Mouse (Mus musculus) MEL (cell line): ENCODE measurements around the gene Cpt1c. TPM values are rescaled to one million over a fixed set of nuclear protein-coding genes. Genes with fewer than 3 reads are reported as not detected.
A peak's percentile ranks its signal among the peaks of the same experiment; 100 is the strongest.

ENCODE experiments used
- DNase-seq: peaks from one replicate; pipeline ENCODE4 v3.0.0; 2011; ENCODE audit warnings: low read depth, low spot score
- H3K27ac ChIP-seq: 2 replicates; pipeline ENCODE4 v1.5.1; 2012; ENCODE audit warnings: low read depth, mild to moderate bottlenecking, control low read depth, low read length, moderate library complexity; ENCODE audit not compliant: control insufficient read depth
- H3K27me3 ChIP-seq, 2 experiments: fragments of 150-350 bp in 1 of 2; sonication (generic) in 1 of 2; 2 replicates each; pipeline ENCODE4 v1.6.1; 2012; ENCODE audit warnings: low read length in 2 of 2, mild to moderate bottlenecking in 2 of 2, improper control_type of control experiment in 1 of 2, moderate library complexity in 1 of 2; ENCODE audit not compliant: insufficient read depth in 2 of 2, control insufficient read depth in 1 of 2
- H3K36me3 ChIP-seq, 2 experiments: 2 replicates each; pipeline ENCODE4 v1.6.1; 2012 to 2014; ENCODE audit warnings: low read length in 2 of 2, improper control_type of control experiment in 1 of 2, inconsistent platforms in 1 of 2, mild to moderate bottlenecking in 1 of 2; ENCODE audit not compliant: insufficient read depth in 2 of 2, control insufficient read depth in 1 of 2
- H3K4me1 ChIP-seq, 2 experiments: fragments of 150-350 bp in 1 of 2; sonication (generic) in 1 of 2; 2 replicates each; pipeline ENCODE4 v1.6.1; 2012; ENCODE audit warnings: low read length in 2 of 2, improper control_type of control experiment in 1 of 2, mild to moderate bottlenecking in 1 of 2; ENCODE audit not compliant: insufficient read depth in 2 of 2, control insufficient read depth in 1 of 2
- H3K4me3 ChIP-seq, 2 experiments: fragments of 150-350 bp in 1 of 2; sonication (generic) in 1 of 2; 2 replicates each; pipeline ENCODE4 v1.5.1; 2012; ENCODE audit warnings: low read depth in 2 of 2, low read length in 2 of 2, mild to moderate bottlenecking in 2 of 2, moderate library complexity in 2 of 2, control low read depth in 1 of 2, improper control_type of control experiment in 1 of 2; ENCODE audit not compliant: control insufficient read depth in 1 of 2, insufficient read depth in 1 of 2
- H3K79me2 ChIP-seq: 2 replicates; pipeline ENCODE4 v1.6.1; 2012; ENCODE audit warnings: mild to moderate bottlenecking, low read length, moderate library complexity; ENCODE audit not compliant: control insufficient read depth, poor library complexity, insufficient read depth
- H3K9ac ChIP-seq: 2 replicates; pipeline ENCODE4 v1.6.1; 2012; ENCODE audit warnings: low read depth, mild to moderate bottlenecking, control low read depth, low read length, moderate library complexity; ENCODE audit not compliant: control insufficient read depth, poor library complexity, severe bottlenecking
- H3K9me3 ChIP-seq: fragments of 150-350 bp; sonication (generic); replicated peaks from 2 replicates; pipeline ENCODE4 v1.6.1; 2012; ENCODE audit warnings: mild to moderate bottlenecking, low read length, improper control_type of control experiment, moderate library complexity; ENCODE audit not compliant: insufficient read depth
- BHLHE40 ChIP-seq: IDR thresholded peaks from 2 replicates; pipeline ENCODE4 v1.6.1; 2012; ENCODE audit warnings: low read depth, mild to moderate bottlenecking, inconsistent platforms, low read length, improper control_type of control experiment, borderline replicate concordance
- CHD2 ChIP-seq: IDR thresholded peaks from 2 replicates; pipeline ENCODE4 v1.6.1; 2011; ENCODE audit warnings: low read length, improper control_type of control experiment
- CTCF ChIP-seq, 3 experiments: IDR thresholded peaks in 2 of 3; conservative IDR thresholded peaks in 1 of 3; 2 replicates each; pipeline ENCODE4 v1.5.1; 2011 to 2012; ENCODE audit warnings: low read length in 3 of 3, low read depth in 2 of 3, mild to moderate bottlenecking in 2 of 3, improper control_type of control experiment in 1 of 3, inconsistent platforms in 1 of 3, mixed read lengths in 1 of 3, moderate library complexity in 1 of 3; ENCODE audit not compliant: control insufficient read depth in 1 of 3, insufficient read depth in 1 of 3, poor library complexity in 1 of 3, severe bottlenecking in 1 of 3
- ELF1 ChIP-seq: IDR thresholded peaks from 2 replicates; pipeline ENCODE4 v1.6.1; 2014; ENCODE audit warnings: low read depth, mild to moderate bottlenecking, inconsistent platforms, low read length, improper control_type of control experiment, moderate library complexity
- ETS1 ChIP-seq: IDR thresholded peaks from 2 replicates; pipeline ENCODE4 v1.6.1; 2012; ENCODE audit warnings: low read depth, mild to moderate bottlenecking, inconsistent platforms, low read length, improper control_type of control experiment, moderate library complexity
- HCFC1 ChIP-seq: IDR thresholded peaks from 2 replicates; pipeline ENCODE4 v1.6.1; 2012; ENCODE audit warnings: low read depth, mild to moderate bottlenecking, inconsistent platforms, low read length, improper control_type of control experiment, moderate library complexity
- MAZ ChIP-seq: IDR thresholded peaks from 2 replicates; pipeline ENCODE4 v1.6.1; 2012; ENCODE audit warnings: low read depth, mild to moderate bottlenecking, inconsistent platforms, low read length, improper control_type of control experiment
- MXI1 ChIP-seq: IDR thresholded peaks from 2 replicates; pipeline ENCODE4 v1.6.1; 2011; ENCODE audit warnings: mild to moderate bottlenecking, low read depth, low read length, improper control_type of control experiment
- MYB ChIP-seq: IDR thresholded peaks from 2 replicates; pipeline ENCODE4 v1.6.1; 2011; ENCODE audit warnings: mild to moderate bottlenecking, low read depth, low read length, improper control_type of control experiment
- POLR2AphosphoS5 ChIP-seq: IDR thresholded peaks from 2 replicates; pipeline ENCODE4 v1.6.1; 2012; ENCODE audit warnings: low read depth, borderline replicate concordance, mild to moderate bottlenecking, inconsistent platforms, low read length, moderate library complexity, mixed read lengths
- SMC3 ChIP-seq: IDR thresholded peaks from 2 replicates; pipeline ENCODE4 v1.6.1; 2011; ENCODE audit warnings: low read depth, low read length, improper control_type of control experiment
- TBP ChIP-seq: IDR thresholded peaks from 2 replicates; pipeline ENCODE4 v1.8.0; 2011; ENCODE audit warnings: low read depth, low read length, improper control_type of control experiment
- TCF12 ChIP-seq: IDR thresholded peaks from 2 replicates; pipeline ENCODE4 v1.6.1; 2014; ENCODE audit warnings: low read depth, mild to moderate bottlenecking, inconsistent platforms, low read length, improper control_type of control experiment, moderate library complexity
- UBTF ChIP-seq: IDR thresholded peaks from 2 replicates; pipeline ENCODE4 v1.6.1; 2012; ENCODE audit warnings: low read depth, mild to moderate bottlenecking, inconsistent platforms, low read length, improper control_type of control experiment, moderate library complexity, borderline replicate concordance; ENCODE audit not compliant: insufficient read depth
- ZC3H11A ChIP-seq: IDR thresholded peaks from 2 replicates; pipeline ENCODE4 v1.6.1; 2012; ENCODE audit warnings: low read depth, mild to moderate bottlenecking, inconsistent platforms, low read length, improper control_type of control experiment
- ZKSCAN1 ChIP-seq: IDR thresholded peaks from 2 replicates; pipeline ENCODE4 v1.6.1; 2012; ENCODE audit warnings: low read depth, mild to moderate bottlenecking, inconsistent platforms, low read length, improper control_type of control experiment, moderate library complexity
- ZMIZ1 ChIP-seq: IDR thresholded peaks from 2 replicates; pipeline ENCODE4 v1.6.1; 2012; ENCODE audit warnings: low read depth, mild to moderate bottlenecking, inconsistent platforms, low read length, improper control_type of control experiment, moderate library complexity
- polyA plus RNA-seq, 2 experiments: library from polyadenylated mRNA; stranded (reverse) in 1 of 2; unstranded in 1 of 2; fragments of >175 nt in 1 of 2; fragments of >200 nt in 1 of 2; gene quantifications; 2 replicates each; pipeline versions ENCODE4 v1.2.1 to v1.2.4; 2012; ENCODE audit warnings: low replicate concordance in 2 of 2, low read depth in 1 of 2; ENCODE audit not compliant: insufficient read length in 2 of 2, insufficient read depth in 1 of 2, missing spikeins in 1 of 2
- total RNA-seq: library from RNA; depleted of rRNA; stranded (reverse); fragments of 300-350 nt; gene quantifications from 2 replicates; pipeline ENCODE4 v1.2.3, GENCODE M21; 2012

The Cpt1c gene
- total and polyA plus RNA-seq, 3 experiments: 0.35 to 0.81 TPM; not detected in 1

DNA sequence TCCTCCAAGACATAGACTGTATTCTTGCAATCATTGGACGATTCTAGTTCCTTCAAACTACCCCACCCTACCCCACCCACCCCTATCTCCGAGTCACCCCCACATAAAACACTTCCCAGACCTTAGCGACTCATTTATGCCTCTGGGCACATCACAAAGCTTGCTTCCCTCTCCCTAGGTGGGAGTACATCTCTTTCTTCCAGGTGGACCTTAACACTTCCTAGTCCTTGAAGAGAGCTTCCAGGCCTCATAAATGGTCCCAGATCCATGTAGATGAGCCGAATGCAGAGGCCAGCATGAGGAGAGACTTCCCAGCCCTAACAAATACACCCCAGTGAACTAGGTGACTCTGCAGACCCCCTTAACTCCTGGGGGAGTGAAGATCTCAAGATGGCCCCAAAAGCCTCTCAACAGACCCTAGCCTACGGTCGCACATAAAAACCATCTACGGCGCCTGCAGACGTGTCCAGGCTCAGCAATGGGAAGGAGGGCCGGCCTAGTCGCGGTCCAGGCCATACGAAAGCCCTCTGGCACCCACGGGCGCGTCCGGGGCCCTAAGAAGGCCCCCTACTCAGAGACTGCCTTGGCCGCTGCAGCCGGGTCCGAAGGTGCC lies 40.8 kb upstream of the Cpt1c start (continued):
- TF ChIP-seq ZKSCAN1 (no peak), TCF12 (0 out of 2 replicates have a peak, but pooled peaks have one; percentile 39), ZMIZ1 (peak; percentile 94), ZC3H11A (no peak), POLR2AphosphoS5 (peak; percentile 63; the same call in 1 of the 2 replicates), CHD2 (no peak), ETS1 (0 out of 2 replicates have a peak, but pooled peaks have one; percentile 16), UBTF (no peak), MYB (0 out of 2 replicates have a peak, but pooled peaks have one; percentile 11), MXI1 (no peak; the same call in 1 of the 2 replicates), SMC3 (no peak), HCFC1 (peak; percentile 41), TBP (peak; percentile 95), ELF1 (0 out of 2 replicates have a peak, but pooled peaks have one; percentile 15)

DNA sequence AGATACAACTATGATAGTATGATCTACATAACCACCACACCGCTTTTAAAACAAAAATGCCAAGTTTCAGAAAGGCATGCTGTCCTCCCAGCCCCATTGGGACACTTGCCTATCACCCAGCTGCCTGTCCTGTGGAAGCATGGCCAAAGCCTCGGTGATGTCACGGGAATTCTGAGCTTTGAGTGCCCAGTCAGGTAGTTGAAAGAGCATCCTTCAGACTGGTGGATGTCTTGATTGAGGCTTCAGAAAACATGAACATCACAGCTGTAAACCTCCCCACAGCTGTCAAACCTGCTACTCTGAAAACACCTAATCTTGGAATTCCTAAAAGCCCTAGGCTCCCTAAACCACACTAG lies 39.4 kb upstream of the Cpt1c start:
- H3K9ac ChIP-seq: no peak overlapping the region
- H3K27ac ChIP-seq: no peak overlapping the region
- H3K4me1 ChIP-seq: peaks cover 4 to 24% of the 10 kb centered on the region in 2 experiments
- no peaks in the 10 kb centered on the region for H3K27me3 ChIP-seq
- H3K79me2 ChIP-seq: peaks cover 16% of the 10 kb centered on the region
- no peak overlapping the region for H3K4me3 ChIP-seq
- no peaks in the 10 kb centered on the region for H3K9me3 ChIP-seq
- H3K36me3 ChIP-seq: peaks cover 4 to 17% of the 10 kb centered on the region in 2 experiments
- no peak for TF ChIP-seq ZMIZ1
- no peak for TF ChIP-seq MAZ
- TF ChIP-seq CTCF (IDR thresholded peaks at IDR 0.05 in 2 of 3, conservative IDR thresholded peaks at IDR 0.05 in 1 of 3; ENCODE audit: control insufficient read depth in 1 of 3, insufficient read depth in 1 of 3, low read depth in 2 of 3, low read length in 3 of 3, poor library complexity in 1 of 3, severe bottlenecking in 1 of 3): no peak
- no peak for TF ChIP-seq MXI1
- TF ChIP-seq POLR2AphosphoS5: no peak
- no peak for TF ChIP-seq BHLHE40
- DNase-seq: no peak
